ENCODE assay signal across 10 mouse cellular contexts in genomic region chrX:101299473-101300426, GRCm38 (mm10). TPM values are rescaled to one million over a fixed set of nuclear protein-coding genes. Genes with fewer than 3 reads are reported as not detected.
DNase-seq lines count a peak whose midpoint lies in the region; ATAC-seq and TF ChIP-seq lines count a peak whose summit lies in the region.
"Had no signal": no experiment of that assay in that cellular context is flagged by ENCODE, and none has a peak within 500 bp of the region (broad histone marks: within the 10 kb centered on the region; RNA-seq: fewer than 3 reads in every experiment).

No protein-coding gene starts in this region.

- peak; percentile 27 to 37 for DNase-seq in cerebellum, postnatal 14 days
- no peak for DNase-seq in cerebellum, adult 8-10 months
- DNase-seq in right cerebral cortex, postnatal 4 days = peak; percentile 44
- DNase-seq in right cerebral cortex, postnatal 25 days = no peak
- no peak for DNase-seq in liver, embryonic 14.5 days (ENCODE audit: low read depth in 3 of 3, low spot score in 3 of 3)
- no peak for DNase-seq in thymus, postnatal 14 days
- DNase-seq in adrenal gland, adult 8-10 months = no peak
- no peak for DNase-seq in gastrocnemius, postnatal 10 days

- no peak for TF ChIP-seq CTCF in liver, embryonic 14.5 days (IDR thresholded peaks at IDR 0.05; ENCODE audit: low read depth)

- no peaks in the 10 kb centered on the region for H3K9me3 ChIP-seq in liver, embryonic 14.5 days (ENCODE audit: control insufficient read depth, low read length)

- peak overlapping the region; percentile 4; the same call in 1 of the 2 replicates for H3K4me2 ChIP-seq in liver, embryonic 14.5 days (ENCODE audit: low read depth)

- no peaks in the 10 kb centered on the region for H3K4me1 ChIP-seq in liver, embryonic 14.5 days (replicated peaks; ENCODE audit: control insufficient read depth in 2 of 2, insufficient read depth in 2 of 2, low read length in 1 of 2)

- WGBS in liver, embryonic 14.5 days (ENCODE audit: insufficient replicate concordance) = 30% methylated on average over 13 of the region's 13 CpGs

- H3K36me3 ChIP-seq in liver, embryonic 14.5 days (replicated peaks; ENCODE audit: control insufficient read depth, insufficient read depth, low read depth) = peaks cover 18% of the 10 kb centered on the region

- no peaks in the 10 kb centered on the region; the same call in 1 of the 2 replicates for H3K27me3 ChIP-seq in liver, embryonic 14.5 days (ENCODE audit: control insufficient read depth, insufficient read depth, low read length)

- TF ChIP-seq EP300 in liver, embryonic 14.5 days (IDR thresholded peaks at IDR 0.05; ENCODE audit: low read depth) = no peak

- H3K27ac ChIP-seq in liver, embryonic 14.5 days = no peak overlapping the region

- no peak for ATAC-seq in liver, embryonic 14.5 days (ENCODE audit: insufficient read depth)

- no peak overlapping the region for H3K9ac ChIP-seq in liver, embryonic 14.5 days (replicated peaks)

- no peak overlapping the region for H3K4me3 ChIP-seq in liver, embryonic 14.5 days (ENCODE audit: insufficient read depth in 1 of 2, low read depth in 2 of 2, low read length in 2 of 2)

RNA-seq across cellular contexts. Expression of gene Nlgn3, which starts 0.8 kb away (rescaled TPM):
- 0.03 and 0.06 TPM in 2 replicates for polyA plus RNA-seq in liver, embryonic 14.5 days (2012; rRNA removed)
- polyA plus RNA-seq in liver, embryonic 14.5 days (2014; fragmentation: Nextera tagmentation; extraction: Ambion mirVana) = 0.05 and 0.08 TPM in 2 replicates
- total RNA-seq in adrenal gland, adult 8-10 months (2022) = 10 to 100 TPM; 23.5 to 27.3 (median 25.8) TPM
- 1 to 10 TPM; 1.4 to 1.6 TPM for total RNA-seq in gastrocnemius, postnatal 10 days (2021)
- total RNA-seq: common myeloid progenitor, adult 5-6 weeks had no signal
- polyA plus RNA-seq: C2C12 had no signal

RNA-seq across cellular contexts. Expression of gene Med12, which starts 25.9 kb away (rescaled TPM):
- polyA plus RNA-seq in liver, embryonic 14.5 days (2012; rRNA removed) = 34.3 and 37.8 TPM in 2 replicates
- 21.9 and 27.5 TPM in 2 replicates for polyA plus RNA-seq in liver, embryonic 14.5 days (2014; fragmentation: Nextera tagmentation; extraction: Ambion mirVana)
- total RNA-seq in adrenal gland, adult 8-10 months (2022) = 10 to 100 TPM; 28.9 to 61.1 (median 42.5) TPM
- 10 to 100 TPM; 25.6 to 28.8 TPM for total RNA-seq in gastrocnemius, postnatal 10 days (2021)

RNA-seq across cellular contexts. Expression of gene Gm20489, which starts 30.9 kb away (rescaled TPM):
- not detected in 2 replicates for polyA plus RNA-seq in liver, embryonic 14.5 days (2012; rRNA removed)
- not detected in 2 replicates for polyA plus RNA-seq in liver, embryonic 14.5 days (2014; fragmentation: Nextera tagmentation; extraction: Ambion mirVana)
- 1 to 10 TPM in 1 of 4 experiments, not detected in 3; 1.2 TPM for total RNA-seq in adrenal gland, adult 8-10 months (2022)
- not detected for total RNA-seq in gastrocnemius, postnatal 10 days (2021)
- total RNA-seq: common myeloid progenitor, adult 5-6 weeks had no signal
- polyA plus RNA-seq: C2C12 had no signal

RNA-seq across cellular contexts. Expression of gene Il2rg, which starts 31.7 kb away (rescaled TPM):
- polyA plus RNA-seq in liver, embryonic 14.5 days (2012; rRNA removed) = 5.5 and 6.4 TPM in 2 replicates
- 7.8 and 8.3 TPM in 2 replicates for polyA plus RNA-seq in liver, embryonic 14.5 days (2014; fragmentation: Nextera tagmentation; extraction: Ambion mirVana)
- total RNA-seq in adrenal gland, adult 8-10 months (2022) = 1 to 10 TPM; 4.7 to 6.7 (median 6.5) TPM
- 1 to 10 TPM; 5.5 to 7.9 TPM for total RNA-seq in gastrocnemius, postnatal 10 days (2021)

RNA-seq across cellular contexts. Expression of gene Gm614, which starts 36.0 kb away (rescaled TPM):
- polyA plus RNA-seq in liver, embryonic 14.5 days (2012; rRNA removed) = 0.06 TPM in 1 of 2 replicates, not detected in the other
- polyA plus RNA-seq in liver, embryonic 14.5 days (2014; fragmentation: Nextera tagmentation; extraction: Ambion mirVana) = not detected in 2 replicates
- total RNA-seq in adrenal gland, adult 8-10 months (2022) = not detected
- under 1 TPM in 1 of 2 experiments, not detected in 1; 0.50 TPM for total RNA-seq in gastrocnemius, postnatal 10 days (2021)
- polyA plus RNA-seq: C2C12 had no signal

Comparison
In these comparisons a context has a peak if more than half of its experiments do, and no peak if none do; other contexts are left out.
1. DNase-seq: peak in cerebellum, postnatal 14 days (2 of 2) and right cerebral cortex, postnatal 4 days (single experiment); none in cerebellum, adult 8-10 months (single experiment), right cerebral cortex, postnatal 25 days (single experiment), liver, embryonic 14.5 days (0 of 3), thymus, postnatal 14 days (single experiment), adrenal gland, adult 8-10 months (single experiment) and gastrocnemius, postnatal 10 days (single experiment).
2. RNA of gene Nlgn3, which starts 0.8 kb away (total RNA-seq): 23.5 to 27.3 TPM in adrenal gland, adult 8-10 months; 1.4 to 1.6 TPM in gastrocnemius, postnatal 10 days; every median in the first group is over 4 times any median in the second.